In the genomic region with DNA sequence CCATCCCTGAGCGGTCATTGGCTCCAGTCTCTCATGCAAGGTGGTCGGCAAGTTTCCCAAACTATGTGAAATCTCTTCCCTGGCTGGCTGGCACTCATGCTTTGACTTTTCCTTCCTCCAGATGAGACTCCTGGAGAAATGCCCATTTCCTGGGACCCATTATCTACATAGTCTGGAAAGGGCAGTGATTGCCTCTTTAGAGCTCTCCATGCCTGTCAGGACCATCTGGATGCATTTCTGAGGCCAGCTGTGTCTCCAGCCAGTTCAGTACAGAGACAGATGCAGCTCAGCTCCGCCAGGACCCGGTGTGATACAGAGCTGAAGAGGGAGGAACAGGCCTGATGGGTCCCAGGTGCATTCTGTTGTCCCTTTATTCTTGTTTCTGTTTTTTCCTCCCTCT, we compare ENCODE assay signal across 21 mouse cellular contexts. TPM values are rescaled to one million over a fixed set of nuclear protein-coding genes. Genes with fewer than 3 reads are reported as not detected.
DNase-seq lines count a peak whose midpoint lies in the region; ATAC-seq and TF ChIP-seq lines count a peak whose summit lies in the region.
"Had no signal": no experiment of that assay in that cellular context is flagged by ENCODE, and none has a peak within 500 bp of the region (broad histone marks: within the 10 kb centered on the region; RNA-seq: fewer than 3 reads in every experiment).

No protein-coding gene starts in this region.

- no peak for TF ChIP-seq CTCF in hindbrain, postnatal 0 days (IDR thresholded peaks at IDR 0.05; ENCODE audit: low read depth)
- TF ChIP-seq CTCF in stomach, postnatal 0 days (IDR thresholded peaks at IDR 0.05; ENCODE audit: low read depth) = no peak

- no peak overlapping the region for H3K9ac ChIP-seq in hindbrain, postnatal 0 days (replicated peaks; ENCODE audit: low read length)
- H3K9ac ChIP-seq in hindbrain, embryonic 12.5 days = no peak overlapping the region
- H3K9ac ChIP-seq in midbrain, embryonic 14.5 days (replicated peaks; ENCODE audit: low read length) = no peak overlapping the region
- H3K9ac ChIP-seq in midbrain, embryonic 16.5 days (ENCODE audit: low read depth, low read length) = no peak overlapping the region
- H3K9ac ChIP-seq in stomach, postnatal 0 days (ENCODE audit: low read length) = no peak overlapping the region
- H3K9ac ChIP-seq: embryonic facial prominence, embryonic 12.5 days; forebrain, embryonic 15.5 days; liver, embryonic 13.5 days; lung, embryonic 14.5 days had no signal

- peak; percentile 78 for ATAC-seq in hindbrain, postnatal 0 days
- ATAC-seq in hindbrain, embryonic 12.5 days (ENCODE audit: low FRiP score) = no peak
- no peak for ATAC-seq in midbrain, embryonic 14.5 days (ENCODE audit: low FRiP score, low TSS enrichment)
- ATAC-seq in midbrain, embryonic 16.5 days = no peak
- ATAC-seq in stomach, postnatal 0 days (ENCODE audit: low FRiP score, low TSS enrichment) = no peak
- ATAC-seq: activated CD4-positive, CD25-positive, alpha-beta regulatory T cell, adult 4 months; CD4-positive, CD25-positive, alpha-beta regulatory T cell, adult 4 months; forebrain, embryonic 15.5 days had no signal

- H3K36me3 ChIP-seq in hindbrain, postnatal 0 days (ENCODE audit: insufficient read depth, low read length) = no peaks in the 10 kb centered on the region
- H3K36me3 ChIP-seq in hindbrain, embryonic 12.5 days = no peaks in the 10 kb centered on the region
- no peaks in the 10 kb centered on the region for H3K36me3 ChIP-seq in midbrain, embryonic 14.5 days (ENCODE audit: control insufficient read depth, insufficient read depth, low read length)
- no peaks in the 10 kb centered on the region for H3K36me3 ChIP-seq in midbrain, embryonic 16.5 days (ENCODE audit: control insufficient read depth, insufficient read depth, low read length)
- no peaks in the 10 kb centered on the region for H3K36me3 ChIP-seq in stomach, postnatal 0 days (ENCODE audit: control insufficient read depth, insufficient read depth, low read length)
- H3K36me3 ChIP-seq: embryonic facial prominence, embryonic 12.5 days; forebrain, embryonic 15.5 days; liver, embryonic 13.5 days had no signal

- 62% methylated on average over 4 of the region's 4 CpGs for WGBS in hindbrain, postnatal 0 days
- WGBS in hindbrain, embryonic 12.5 days = 76% methylated on average over 4 of the region's 4 CpGs
- WGBS in midbrain, embryonic 14.5 days = 87% methylated on average over 4 of the region's 4 CpGs
- 84% methylated on average over 4 of the region's 4 CpGs for WGBS in midbrain, embryonic 16.5 days
- WGBS in stomach, postnatal 0 days = 68% methylated on average over 4 of the region's 4 CpGs

- TF ChIP-seq EP300 in stomach, postnatal 0 days (optimal IDR thresholded peaks at IDR 0.05) = no peak

- no peak overlapping the region for H3K27ac ChIP-seq in hindbrain, postnatal 0 days
- no peak overlapping the region for H3K27ac ChIP-seq in hindbrain, embryonic 12.5 days
- no peak overlapping the region for H3K27ac ChIP-seq in midbrain, embryonic 14.5 days (replicated peaks; ENCODE audit: low read depth, low read length)
- no peak overlapping the region for H3K27ac ChIP-seq in midbrain, embryonic 16.5 days (ENCODE audit: low read length)
- no peak overlapping the region for H3K27ac ChIP-seq in stomach, postnatal 0 days (replicated peaks)
- H3K27ac ChIP-seq: embryonic facial prominence, embryonic 12.5 days; forebrain, embryonic 15.5 days; layer of hippocampus, adult 2 months; liver, embryonic 13.5 days had no signal

- no peaks in the 10 kb centered on the region for H3K4me1 ChIP-seq in hindbrain, postnatal 0 days (ENCODE audit: insufficient read depth, low read length)
- H3K4me1 ChIP-seq in hindbrain, embryonic 12.5 days = no peaks in the 10 kb centered on the region
- H3K4me1 ChIP-seq in midbrain, embryonic 14.5 days (ENCODE audit: control insufficient read depth, insufficient read depth, low read length) = no peaks in the 10 kb centered on the region
- no peaks in the 10 kb centered on the region for H3K4me1 ChIP-seq in midbrain, embryonic 16.5 days (ENCODE audit: control insufficient read depth, insufficient read depth, low read length)
- H3K4me1 ChIP-seq in stomach, postnatal 0 days (replicated peaks; ENCODE audit: control insufficient read depth, insufficient read depth) = no peaks in the 10 kb centered on the region
- H3K4me1 ChIP-seq: embryonic facial prominence, embryonic 12.5 days; forebrain, embryonic 15.5 days; liver, embryonic 13.5 days had no signal

- no peak overlapping the region for H3K4me3 ChIP-seq in hindbrain, postnatal 0 days (ENCODE audit: low read length)
- no peak overlapping the region for H3K4me3 ChIP-seq in hindbrain, embryonic 12.5 days
- no peak overlapping the region for H3K4me3 ChIP-seq in midbrain, embryonic 14.5 days (replicated peaks; ENCODE audit: low read depth, low read length)
- no peak overlapping the region for H3K4me3 ChIP-seq in midbrain, embryonic 16.5 days (ENCODE audit: low read depth, low read length)
- H3K4me3 ChIP-seq in stomach, postnatal 0 days (ENCODE audit: low read depth, low read length) = no peak overlapping the region
- H3K4me3 ChIP-seq: embryonic facial prominence, embryonic 12.5 days; forebrain, embryonic 15.5 days; layer of hippocampus, adult 2 months; liver, embryonic 13.5 days had no signal

- H3K4me2 ChIP-seq in hindbrain, postnatal 0 days (ENCODE audit: low read depth, low read length) = no peak overlapping the region
- H3K4me2 ChIP-seq in hindbrain, embryonic 12.5 days (replicated peaks) = no peak overlapping the region
- no peak overlapping the region for H3K4me2 ChIP-seq in midbrain, embryonic 14.5 days (ENCODE audit: low read length)
- no peak overlapping the region for H3K4me2 ChIP-seq in midbrain, embryonic 16.5 days (ENCODE audit: low read length)
- no peak overlapping the region for H3K4me2 ChIP-seq in stomach, postnatal 0 days (replicated peaks; ENCODE audit: low read depth)
- H3K4me2 ChIP-seq: embryonic facial prominence, embryonic 12.5 days; forebrain, embryonic 15.5 days; liver, embryonic 13.5 days; lung, embryonic 14.5 days had no signal

- H3K9me3 ChIP-seq in hindbrain, postnatal 0 days (ENCODE audit: low read length) = no peaks in the 10 kb centered on the region
- no peaks in the 10 kb centered on the region for H3K9me3 ChIP-seq in hindbrain, embryonic 12.5 days (replicated peaks)
- H3K9me3 ChIP-seq in midbrain, embryonic 14.5 days (ENCODE audit: control insufficient read depth, low read length) = no peaks in the 10 kb centered on the region
- H3K9me3 ChIP-seq in midbrain, embryonic 16.5 days (replicated peaks; ENCODE audit: control insufficient read depth, low read length, poor library complexity, severe bottlenecking) = no peaks in the 10 kb centered on the region
- H3K9me3 ChIP-seq in stomach, postnatal 0 days (ENCODE audit: control insufficient read depth, low read length) = no peaks in the 10 kb centered on the region
- H3K9me3 ChIP-seq: embryonic facial prominence, embryonic 12.5 days; forebrain, embryonic 15.5 days; liver, embryonic 13.5 days had no signal

- peak; percentile 43 to 55 for DNase-seq in cerebellum, postnatal 14 days
- no peak for DNase-seq in cerebellum, postnatal 25 days
- peak; percentile 68 for DNase-seq in hindbrain, postnatal 0 days (ENCODE audit: low spot score)
- DNase-seq in midbrain, embryonic 14.5 days = peak; percentile 31
- peak; percentile 9 for DNase-seq in stomach, postnatal 0 days (ENCODE audit: low spot score)
- DNase-seq: adrenal gland, postnatal 14 days; cerebellum, adult 11-12 months; gastrocnemius, postnatal 36 days; kidney, adult 2 months; kidney, postnatal 10 days; layer of hippocampus, postnatal 36 days; liver, embryonic 13.5 days; lung, embryonic 14.5 days; thymus, postnatal 25 days had no signal

- no peaks in the 10 kb centered on the region for H3K27me3 ChIP-seq in hindbrain, postnatal 0 days (ENCODE audit: insufficient read depth, low read length)
- no peaks in the 10 kb centered on the region for H3K27me3 ChIP-seq in hindbrain, embryonic 12.5 days
- no peaks in the 10 kb centered on the region for H3K27me3 ChIP-seq in midbrain, embryonic 14.5 days (ENCODE audit: control insufficient read depth, insufficient read depth, low read length)
- H3K27me3 ChIP-seq in midbrain, embryonic 16.5 days (ENCODE audit: control insufficient read depth, insufficient read depth, low read depth, low read length) = no peaks in the 10 kb centered on the region
- H3K27me3 ChIP-seq in stomach, postnatal 0 days (ENCODE audit: control insufficient read depth, insufficient read depth, low read length) = no peaks in the 10 kb centered on the region
- H3K27me3 ChIP-seq: embryonic facial prominence, embryonic 12.5 days; forebrain, embryonic 15.5 days; liver, embryonic 13.5 days had no signal

RNA-seq across cellular contexts. Expression of a gene that starts 46.3 kb away (rescaled TPM):
- 6.3 and 6.4 TPM in 2 replicates for total RNA-seq in hindbrain, postnatal 0 days (2014; rRNA removed)
- 3.9 and 4.8 TPM in 2 replicates for polyA plus RNA-seq in hindbrain, postnatal 0 days (2015; fragmentation: Nextera tagmentation; extraction: Ambion mirVana)
- 1.1 and 1.7 TPM in 2 replicates for polyA plus RNA-seq in hindbrain, embryonic 12.5 days (2016; fragmentation: Nextera tagmentation; extraction: Ambion mirVana)
- polyA plus RNA-seq in midbrain, embryonic 14.5 days (2014; fragmentation: Nextera tagmentation; extraction: Ambion mirVana) = 0.88 and 1.5 TPM in 2 replicates
- polyA plus RNA-seq in midbrain, embryonic 16.5 days (2015; fragmentation: Nextera tagmentation; extraction: Ambion mirVana) = 2.6 and 4.3 TPM in 2 replicates
- polyA plus RNA-seq in stomach, postnatal 0 days (2015; fragmentation: Nextera tagmentation; extraction: Ambion mirVana) = 22.1 and 22.3 TPM in 2 replicates

Comparison
In these comparisons a context has a peak if more than half of its experiments do, and no peak if none do; other contexts are left out.
1. DNase-seq: peak in cerebellum, postnatal 14 days (2 of 2), hindbrain, postnatal 0 days (single experiment), midbrain, embryonic 14.5 days (single experiment) and stomach, postnatal 0 days (single experiment); none in cerebellum, postnatal 25 days (0 of 2).